Mouse (Mus musculus) stomach, embryonic 14.5 days (tissue): Measurements from ENCODE around the gene Ap4m1. TPM values are rescaled to one million over a fixed set of nuclear protein-coding genes. Genes with fewer than 3 reads are reported as not detected.

Experiments
- ATAC-seq: fragments of 200-750 bp; cut with Nextera tagmentation; 2 replicates; pipeline ENCODE4 v1.8.0; 2017; ENCODE audit warnings: low read depth, moderate TSS enrichment; ENCODE audit not compliant: insufficient number of reproducible peaks, insufficient read depth, low FRiP score
- H3K27ac ChIP-seq: fragments of 300-500 bp; sonication (generic); 2 replicates; pipeline ENCODE4 v1.5.1; 2014; ENCODE audit warnings: mild to moderate bottlenecking, low read length, moderate library complexity, mixed read lengths
- H3K27me3 ChIP-seq: fragments of 300-500 bp; sonication (generic); 2 replicates; pipeline ENCODE4 v1.6.1; 2014; ENCODE audit warnings: low read length, control low read depth, mixed read lengths; ENCODE audit not compliant: control insufficient read depth, insufficient read depth
- H3K36me3 ChIP-seq: fragments of 300-500 bp; sonication (generic); 2 replicates; pipeline ENCODE4 v1.6.1; 2014; ENCODE audit warnings: mild to moderate bottlenecking, control low read depth, low read length, moderate library complexity, mixed read lengths; ENCODE audit not compliant: control insufficient read depth, insufficient read depth
- H3K4me1 ChIP-seq: fragments of 300-500 bp; sonication (generic); 2 replicates; pipeline ENCODE4 v1.6.1; 2014; ENCODE audit warnings: low read length, control low read depth, mixed read lengths; ENCODE audit not compliant: control insufficient read depth, insufficient read depth
- H3K4me2 ChIP-seq: fragments of 300-500 bp; sonication (generic); replicated peaks from 2 replicates; pipeline ENCODE4 v1.6.1; 2014; ENCODE audit warnings: low read depth, low read length, control low read depth
- H3K4me3 ChIP-seq: fragments of 300-500 bp; sonication (generic); 2 replicates; pipeline ENCODE4 v1.5.1; 2014; ENCODE audit warnings: low read depth, low read length, control low read depth
- H3K9ac ChIP-seq: fragments of 300-500 bp; sonication (generic); replicated peaks from 2 replicates; pipeline ENCODE4 v1.6.1; 2014; ENCODE audit warnings: low read depth, mild to moderate bottlenecking, control low read depth, low read length, moderate library complexity, mixed read lengths
- H3K9me3 ChIP-seq: fragments of 300-500 bp; sonication (generic); 2 replicates; pipeline ENCODE4 v1.6.1; 2016; ENCODE audit warnings: low read depth, low read length, control low read depth; ENCODE audit not compliant: control insufficient read depth
- WGBS: fragments of 180-500 bp; shearing (Covaris S2); extraction: QIAGEN DNeasy Blood & Tissue Kit; methylation state at CpG from one replicate; pipeline ENCODE4 v1.1.7; 2014; 5-methylcytosine and 5-hydroxymethylcytosine counted together
- polyA plus RNA-seq: library from polyadenylated mRNA; unstranded; fragments of >200 nt; fragmentation: Nextera tagmentation; extraction: Ambion mirVana; gene quantifications from 2 replicates; pipeline ENCODE4 v1.2.1, GENCODE M21; 2014

Ap4m1 gene
- polyA plus RNA-seq, 1 experiment from 2014 or later: 22.5 TPM

DNA sequence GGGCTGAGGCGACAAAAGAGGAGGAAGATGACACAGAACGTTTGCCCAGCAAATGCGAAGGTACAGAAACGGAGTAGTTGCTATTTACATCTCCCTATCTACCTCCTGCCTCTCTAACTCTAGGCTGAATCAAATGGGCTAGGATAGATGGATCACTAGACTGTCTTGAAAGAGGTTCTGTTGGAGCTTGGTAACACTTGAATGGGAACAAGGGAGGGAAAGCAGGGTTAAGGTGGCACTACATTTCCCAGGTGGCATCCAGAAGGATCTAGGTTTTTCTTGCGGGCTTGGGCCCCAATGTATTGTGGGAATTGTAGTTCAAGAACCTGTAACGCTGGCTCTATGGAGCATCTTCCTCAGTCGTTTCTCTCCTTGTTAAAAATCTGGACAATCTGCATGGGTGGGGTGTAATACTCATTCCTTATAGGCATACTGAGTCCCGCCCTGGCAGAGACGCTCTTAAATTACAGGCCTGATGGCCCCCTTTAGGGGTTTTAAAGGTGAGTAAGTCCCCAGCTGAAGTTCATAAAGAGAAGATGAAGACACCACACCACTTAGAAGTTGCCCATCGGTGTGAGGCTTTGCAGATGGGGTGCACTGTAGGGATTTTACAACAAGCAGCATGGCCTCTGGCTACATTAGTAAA is 16.0 kb downstream of the Ap4m1 start:
- 0% methylated on average over 10 of the region's 10 CpGs for WGBS
- H3K9me3 ChIP-seq: no peaks in the 10 kb centered on the region

DNA sequence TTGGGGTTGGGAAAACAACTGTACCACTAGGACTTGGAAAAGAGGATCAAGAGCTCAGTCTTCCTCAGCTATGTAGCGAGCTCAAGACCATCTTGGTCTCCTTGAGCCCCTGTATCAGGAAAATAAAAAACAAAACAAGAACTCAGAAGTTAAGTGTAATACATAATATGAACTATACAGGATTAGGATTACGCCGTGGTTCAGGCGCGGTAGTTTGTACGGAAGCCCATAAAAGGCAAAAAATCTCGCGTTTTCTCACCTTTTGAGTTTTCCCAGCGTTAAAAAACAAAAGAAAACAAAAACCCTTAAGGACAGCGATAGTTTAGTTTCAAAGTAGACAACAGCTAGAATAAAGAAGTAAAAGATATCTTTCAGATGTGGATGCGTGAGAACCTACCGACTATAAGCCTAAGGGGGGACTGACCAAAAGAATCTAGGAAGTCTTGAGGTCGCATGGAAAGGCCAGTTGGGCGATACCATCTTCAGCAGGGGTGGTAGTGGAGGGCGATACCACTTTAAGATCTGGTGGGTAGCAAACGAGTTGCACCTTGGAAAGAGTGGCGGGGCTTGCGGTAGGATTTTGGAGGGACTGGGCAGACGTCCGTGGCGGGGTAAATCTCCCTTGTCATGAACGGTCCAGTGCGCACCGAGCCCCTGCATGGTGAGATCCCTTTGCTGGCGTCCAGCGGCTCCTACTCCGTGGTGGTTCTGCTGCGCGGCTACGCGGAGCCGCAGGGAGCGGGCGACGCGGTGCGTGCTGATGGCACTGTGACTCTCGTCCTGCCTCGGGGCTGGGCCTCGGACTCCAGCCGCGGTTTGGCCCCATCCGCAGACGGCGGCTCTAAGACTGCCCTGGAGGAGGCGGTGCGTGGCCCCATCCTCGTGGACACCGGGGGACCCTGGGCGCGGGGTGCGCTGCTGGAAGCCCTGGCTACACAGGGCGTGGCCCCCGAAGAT is 22.2 kb downstream of the Ap4m1 start, which contains the start of gene Mblac1:
Mblac1 (plus strand) TSS at position 544 of the 957 bp plus-strand sequence.
- Histone ChIP-seq H3K4me1 (peaks cover 3% of the 10 kb centered on the region; the same call in 1 of the 2 replicates), H3K27ac (peak within 1 kb of the TSS; percentile 84), H3K9ac (peak within 1 kb of the TSS; percentile 83), H3K36me3 (0 out of 2 replicates have a peak, but pooled peaks cover 4% of the 10 kb centered on the region), H3K4me2 (peak within 1 kb of the TSS; percentile 91), H3K27me3 (no peaks in the 10 kb centered on the region), H3K4me3 (peak within 1 kb of the TSS; percentile 73), H3K9me3 (no peaks in the 10 kb centered on the region)
- ATAC-seq: peak; percentile 79; the same call in 1 of the 2 replicates
- 7% methylated on average over 52 of the region's 54 CpGs for WGBS

More for the DNA sequence above, 16.0 kb downstream of the Ap4m1 start:
- H3K27me3 ChIP-seq: no peaks in the 10 kb centered on the region
- peak; percentile 85 for ATAC-seq
- H3K27ac ChIP-seq: peak overlapping the region; percentile 76; the same call in 1 of the 2 replicates
- peak overlapping the region; percentile 70 for H3K4me3 ChIP-seq
- H3K36me3 ChIP-seq: peaks cover 13% of the 10 kb centered on the region
- H3K9ac ChIP-seq: peak overlapping the region; percentile 75
- peaks cover 8% of the 10 kb centered on the region; the same call in 1 of the 2 replicates for H3K4me1 ChIP-seq
- peak overlapping the region; percentile 72 for H3K4me2 ChIP-seq

DNA sequence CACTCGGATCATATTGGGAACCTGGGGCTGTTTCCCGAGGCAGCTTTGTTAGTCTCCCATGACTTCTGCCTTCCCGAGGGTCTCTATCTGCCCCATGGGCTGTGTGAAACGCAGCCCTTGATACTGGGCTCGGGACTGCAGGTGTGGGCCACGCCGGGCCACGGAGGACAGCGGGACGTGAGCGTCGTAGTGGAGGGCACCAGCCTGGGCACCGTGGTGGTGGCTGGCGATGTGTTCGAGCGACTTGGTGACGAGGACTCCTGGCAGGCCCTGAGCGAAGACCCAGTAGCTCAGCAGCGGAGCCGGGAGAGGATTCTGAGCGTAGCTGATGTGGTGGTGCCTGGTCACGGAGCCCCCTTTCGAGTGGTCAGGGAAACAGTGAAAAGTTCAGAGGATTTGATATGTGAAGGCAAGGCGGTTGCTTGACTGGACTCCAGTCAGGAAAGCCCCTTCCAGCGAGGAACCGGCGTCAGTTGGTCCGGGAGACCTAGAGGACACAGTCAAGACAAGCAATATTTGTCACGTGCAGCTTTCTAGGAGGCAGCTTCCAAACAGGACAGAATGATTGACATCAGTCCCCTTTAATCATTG is 23.0 kb downstream of the Ap4m1 start:
- Histone ChIP-seq H3K27me3 (no peaks in the 10 kb centered on the region), H3K36me3 (0 out of 2 replicates have a peak, but pooled peaks cover 4% of the 10 kb centered on the region), H3K9me3 (no peaks in the 10 kb centered on the region), H3K4me2 (peak overlapping the region; percentile 91), H3K27ac (peak overlapping the region; percentile 84), H3K9ac (peak overlapping the region; percentile 83), H3K4me1 (peaks cover 3% of the 10 kb centered on the region; the same call in 1 of the 2 replicates), H3K4me3 (peak overlapping the region; percentile 73)
- peak; percentile 73 for ATAC-seq
- WGBS: 4% methylated on average over 29 of the region's 29 CpGs

DNA sequence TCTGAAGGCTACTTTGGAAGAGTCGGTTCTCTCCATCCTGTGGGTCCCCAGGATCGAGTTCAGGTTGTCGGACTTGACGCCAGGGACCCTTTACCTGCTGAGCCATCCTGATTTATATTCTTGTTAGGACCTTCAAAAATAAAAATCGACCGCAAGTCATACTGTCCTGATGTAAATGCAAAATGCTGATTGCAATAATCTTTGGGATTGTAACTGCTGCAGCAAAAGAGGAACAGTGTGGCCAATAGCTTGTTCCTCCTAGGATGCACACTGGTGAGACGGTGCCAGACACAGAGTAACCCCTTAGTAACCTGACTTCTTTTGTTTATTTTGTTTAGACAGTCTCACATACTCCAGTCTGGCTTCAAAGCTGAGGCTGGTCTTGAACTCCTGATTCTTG is 23.7 kb downstream of the Ap4m1 start:
- Histone ChIP-seq H3K4me2 (peak overlapping the region; percentile 91), H3K36me3 (0 out of 2 replicates have a peak, but pooled peaks cover 4% of the 10 kb centered on the region), H3K9me3 (no peaks in the 10 kb centered on the region), H3K4me3 (0 out of 2 replicates have a peak overlapping the region, but pooled peaks have one; percentile 73), H3K27ac (no peak overlapping the region), H3K27me3 (no peaks in the 10 kb centered on the region), H3K4me1 (peaks cover 3% of the 10 kb centered on the region; the same call in 1 of the 2 replicates), H3K9ac (0 out of 2 replicates have a peak overlapping the region, but pooled peaks have one; percentile 1)
- WGBS: 77% methylated on average over 7 of the region's 7 CpGs
- ATAC-seq: no peak

- peaks cover 3% of the 10 kb centered on the region; the same call in 1 of the 2 replicates for H3K4me1 ChIP-seq
- no peaks in the 10 kb centered on the region for H3K9me3 ChIP-seq
- 9% methylated on average over 1 of the region's 1 CpGs for WGBS
- no peaks in the 10 kb centered on the region for H3K27me3 ChIP-seq
- H3K4me3 ChIP-seq: no peak overlapping the region
- H3K4me2 ChIP-seq: no peak overlapping the region
- ATAC-seq: no peak
- H3K36me3 ChIP-seq: no peaks in the 10 kb centered on the region
- H3K27ac ChIP-seq: no peak overlapping the region
- H3K9ac ChIP-seq: no peak overlapping the region
Measured at GRCm38 (mm10) chr5:138199576-138199975, 27.8 kb downstream of the Ap4m1 start.

GRCm38 (mm10) chr5:138202086-138202485 is 30.3 kb downstream of the Ap4m1 start:
- no peaks in the 10 kb centered on the region for H3K27me3 ChIP-seq
- H3K4me2 ChIP-seq: no peak overlapping the region
- ATAC-seq: no peak
- no peak overlapping the region for H3K27ac ChIP-seq
- H3K9ac ChIP-seq: no peak overlapping the region
- H3K9me3 ChIP-seq: no peaks in the 10 kb centered on the region
- WGBS: 82% methylated on average over 3 of the region's 3 CpGs
- no peak overlapping the region for H3K4me3 ChIP-seq
- no peaks in the 10 kb centered on the region for H3K36me3 ChIP-seq
- H3K4me1 ChIP-seq: no peaks in the 10 kb centered on the region

GRCm38 (mm10) chr5:138207253-138207652 is 35.5 kb downstream of the Ap4m1 start:
- Histone ChIP-seq H3K36me3 (no peaks in the 10 kb centered on the region), H3K4me2 (no peak overlapping the region), H3K4me1 (no peaks in the 10 kb centered on the region), H3K4me3 (no peak overlapping the region), H3K9me3 (no peaks in the 10 kb centered on the region), H3K27me3 (no peaks in the 10 kb centered on the region), H3K27ac (no peak overlapping the region), H3K9ac (no peak overlapping the region)
- no peak for ATAC-seq
- WGBS: 78% methylated on average over 1 of the region's 1 CpGs

DNA sequence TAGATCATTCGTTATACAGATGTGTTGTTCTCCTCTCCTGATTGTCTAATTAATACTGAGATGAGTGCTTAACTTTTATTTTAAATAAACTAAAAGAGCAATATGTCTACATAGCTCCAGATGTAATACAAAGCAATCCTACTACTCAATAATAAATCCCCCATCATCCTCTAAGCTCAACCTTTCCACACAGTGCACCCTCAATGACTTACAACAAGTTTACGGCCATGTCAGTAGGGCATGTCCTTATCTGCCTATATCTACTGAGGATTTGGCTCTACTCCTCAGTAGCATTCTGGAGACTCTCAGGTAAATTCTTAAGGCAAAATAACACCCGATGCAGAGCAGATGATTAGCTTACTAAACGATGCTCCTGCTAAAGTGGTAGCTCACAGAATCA is 36.1 kb downstream of the Ap4m1 start:
- H3K4me2 ChIP-seq: no peak overlapping the region
- H3K36me3 ChIP-seq: no peaks in the 10 kb centered on the region
- H3K9me3 ChIP-seq: no peaks in the 10 kb centered on the region
- no peak overlapping the region for H3K27ac ChIP-seq
- no peak overlapping the region for H3K4me3 ChIP-seq
- WGBS: 78% methylated on average over 4 of the region's 4 CpGs
- no peak overlapping the region for H3K9ac ChIP-seq
- no peaks in the 10 kb centered on the region for H3K27me3 ChIP-seq
- no peak for ATAC-seq
- no peaks in the 10 kb centered on the region for H3K4me1 ChIP-seq
